Mouse (Mus musculus): Measurements from ENCODE around the gene Mug1. TPM values are rescaled to one million over a fixed set of nuclear protein-coding genes. Genes with fewer than 3 reads are reported as not detected.
"Not testable (repeated sequence)": the region's sequence is repeated elsewhere in the genome, so short reads cannot be mapped to it uniquely, and the experiment has no call there.

Gene Mug1
- not detected in 2 replicates for total RNA-seq (2015)
- total RNA-seq (2017) = not detected in 2 replicates

- not testable (repeated sequence) for ATAC-seq (replicated peaks; ENCODE audit: poor library complexity)
Measured at GRCm38 (mm10) chr6:121838271-121838670, at the start of gene Mug1. Gene Mug1 (plus strand): TSS chr6:121838541.

- ATAC-seq (replicated peaks; ENCODE audit: poor library complexity) = no peak
Measured at GRCm38 (mm10) chr6:121828034-121828433, 10.3 kb upstream of the Mug1 start.

DNA sequence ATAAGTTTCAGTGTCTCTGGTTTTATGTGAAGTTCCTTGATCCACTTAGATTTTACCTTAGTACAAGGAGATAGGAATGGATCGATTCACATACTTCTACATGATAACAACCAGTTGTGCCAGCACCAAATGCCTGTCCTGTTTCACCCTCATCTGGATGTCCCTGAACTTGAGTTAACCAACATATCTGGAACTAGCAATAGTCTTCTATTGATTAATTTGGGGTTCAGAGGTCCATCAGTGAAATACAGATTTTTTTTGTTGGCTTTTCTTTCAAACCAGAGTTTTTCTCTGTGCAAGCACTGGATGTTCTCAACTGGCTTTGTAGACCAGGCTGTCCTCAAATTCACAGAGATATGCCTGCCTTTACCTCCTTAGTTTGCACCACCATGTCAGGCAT is 2.0 kb upstream of the Mug1 start:
- no peak for ATAC-seq (replicated peaks; ENCODE audit: poor library complexity)

GRCm38 (mm10) chr6:121848378-121848777 is 10.0 kb downstream of the Mug1 start:
- no peak for ATAC-seq (replicated peaks; ENCODE audit: poor library complexity)

Other genes with a start within 250 kb of the Mug1 start
- not detected in 2 replicates for gene A2m, start 203.2 kb upstream of the Mug1 start, total RNA-seq (2015)
- not detected in 2 replicates for gene A2m, start 203.2 kb upstream of the Mug1 start, total RNA-seq (2017)
- gene Gm7298, start 105.6 kb upstream of the Mug1 start, total RNA-seq (2015) = not detected in 2 replicates
- not detected in 2 replicates for gene Gm7298, start 105.6 kb upstream of the Mug1 start, total RNA-seq (2017)
- gene Mug2, start 168.2 kb downstream of the Mug1 start, total RNA-seq (2015) = not detected in 2 replicates
- gene Mug2, start 168.2 kb downstream of the Mug1 start, total RNA-seq (2017) = not detected in 2 replicates

Measured in megakaryocyte progenitor cell, adult 5-6 weeks (primary cell).